Mouse (Mus musculus): Measurements from ENCODE around the gene Arhgef3. TPM values are rescaled to one million over a fixed set of nuclear protein-coding genes. Genes with fewer than 3 reads are reported as not detected.

Gene Arhgef3
- polyA plus RNA-seq (2014; fragmentation: Nextera tagmentation; extraction: Ambion mirVana), result 15.6 and 18.0 TPM in 2 replicates

- WGBS, result 1% methylated on average over 58 of the region's 58 CpGs
- Histone ChIP-seq H3K27me3 (replicated peaks; ENCODE audit: control insufficient read depth, insufficient read depth, low read length) (0 out of 2 replicates have a peak, but pooled peaks cover 11% of the 10 kb centered on the region), H3K9me3 (ENCODE audit: control insufficient read depth, low read length) (no peaks in the 10 kb centered on the region), H3K4me2 (ENCODE audit: low read length) (peak within 1 kb of the TSS; percentile 97), H3K9ac (ENCODE audit: low read length) (peak within 1 kb of the TSS; percentile 37), H3K4me3 (ENCODE audit: low read depth, low read length) (peak within 1 kb of the TSS; percentile 39), H3K4me1 (replicated peaks; ENCODE audit: control insufficient read depth, insufficient read depth, low read length) (peaks cover 6% of the 10 kb centered on the region; the same call in 1 of the 2 replicates), H3K27ac (ENCODE audit: low read depth) (no peak within 1 kb of the TSS), H3K36me3 (ENCODE audit: control insufficient read depth, insufficient read depth, low read length) (no peaks in the 10 kb centered on the region)
- ATAC-seq (replicated peaks; ENCODE audit: low FRiP score, low TSS enrichment, low read depth), result peak; percentile 83
- DNase-seq (ENCODE audit: low spot score), result peak; percentile 78
Measured at GRCm38 (mm10) chr14:27114362-27115274, at the start of gene Arhgef3. Gene Arhgef3 (plus strand): TSS chr14:27114899.

GRCm38 (mm10) chr14:27066171-27066929 is 48.3 kb upstream of the Arhgef3 start:
- Histone ChIP-seq H3K27ac (ENCODE audit: low read depth) (peak overlapping the region; percentile 82), H3K4me1 (replicated peaks; ENCODE audit: control insufficient read depth, insufficient read depth, low read length) (peaks cover 47% of the 10 kb centered on the region), H3K36me3 (ENCODE audit: control insufficient read depth, insufficient read depth, low read length) (no peaks in the 10 kb centered on the region), H3K9ac (ENCODE audit: low read length) (peak overlapping the region; percentile 22), H3K9me3 (ENCODE audit: control insufficient read depth, low read length) (no peaks in the 10 kb centered on the region), H3K27me3 (replicated peaks; ENCODE audit: control insufficient read depth, insufficient read depth, low read length) (no peaks in the 10 kb centered on the region), H3K4me2 (ENCODE audit: low read length) (0 out of 2 replicates have a peak overlapping the region, but pooled peaks have one; percentile 3), H3K4me3 (ENCODE audit: low read depth, low read length) (no peak overlapping the region)
- DNase-seq (ENCODE audit: low spot score) (no peak), ATAC-seq (replicated peaks; ENCODE audit: low FRiP score, low TSS enrichment, low read depth) (peak; percentile 56; the same call in 1 of the 2 replicates)
- WGBS, result 24% methylated on average over 9 of the region's 9 CpGs

- Histone ChIP-seq H3K4me2 (ENCODE audit: low read length) (0 out of 2 replicates have a peak overlapping the region, but pooled peaks have one; percentile 3), H3K9ac (ENCODE audit: low read length) (no peak overlapping the region), H3K36me3 (ENCODE audit: control insufficient read depth, insufficient read depth, low read length) (no peaks in the 10 kb centered on the region), H3K27ac (ENCODE audit: low read depth) (peak overlapping the region; percentile 69; the same call in 1 of the 2 replicates), H3K27me3 (replicated peaks; ENCODE audit: control insufficient read depth, insufficient read depth, low read length) (no peaks in the 10 kb centered on the region), H3K4me1 (replicated peaks; ENCODE audit: control insufficient read depth, insufficient read depth, low read length) (peaks cover 56% of the 10 kb centered on the region), H3K9me3 (ENCODE audit: control insufficient read depth, low read length) (no peaks in the 10 kb centered on the region), H3K4me3 (ENCODE audit: low read depth, low read length) (no peak overlapping the region)
- no peak; the same call in 1 of the 2 replicates for ATAC-seq (replicated peaks; ENCODE audit: low FRiP score, low TSS enrichment, low read depth)
- no peak for DNase-seq (ENCODE audit: low spot score)
- 27% methylated on average over 6 of the region's 6 CpGs for WGBS
Measured at GRCm38 (mm10) chr14:27067866-27068271, 46.8 kb upstream of the Arhgef3 start.

GRCm38 (mm10) chr14:27069434-27070097 is 45.1 kb upstream of the Arhgef3 start:
- Histone ChIP-seq H3K4me2 (ENCODE audit: low read length) (no peak overlapping the region), H3K27ac (ENCODE audit: low read depth) (0 out of 2 replicates have a peak overlapping the region, but pooled peaks have one; percentile 0), H3K4me3 (ENCODE audit: low read depth, low read length) (no peak overlapping the region), H3K9me3 (ENCODE audit: control insufficient read depth, low read length) (no peaks in the 10 kb centered on the region), H3K9ac (ENCODE audit: low read length) (no peak overlapping the region), H3K27me3 (replicated peaks; ENCODE audit: control insufficient read depth, insufficient read depth, low read length) (no peaks in the 10 kb centered on the region), H3K4me1 (replicated peaks; ENCODE audit: control insufficient read depth, insufficient read depth, low read length) (peaks cover 61% of the 10 kb centered on the region), H3K36me3 (ENCODE audit: control insufficient read depth, insufficient read depth, low read length) (no peaks in the 10 kb centered on the region)
- WGBS, result 40% methylated on average over 8 of the region's 8 CpGs
- DNase-seq (ENCODE audit: low spot score) (no peak), ATAC-seq (replicated peaks; ENCODE audit: low FRiP score, low TSS enrichment, low read depth) (no peak)

GRCm38 (mm10) chr14:27070128-27070527 is 44.6 kb upstream of the Arhgef3 start:
- Histone ChIP-seq H3K9ac (ENCODE audit: low read length) (no peak overlapping the region), H3K4me3 (ENCODE audit: low read depth, low read length) (no peak overlapping the region), H3K27ac (ENCODE audit: low read depth) (no peak overlapping the region), H3K36me3 (ENCODE audit: control insufficient read depth, insufficient read depth, low read length) (no peaks in the 10 kb centered on the region), H3K4me1 (replicated peaks; ENCODE audit: control insufficient read depth, insufficient read depth, low read length) (peaks cover 67% of the 10 kb centered on the region), H3K4me2 (ENCODE audit: low read length) (no peak overlapping the region), H3K27me3 (replicated peaks; ENCODE audit: control insufficient read depth, insufficient read depth, low read length) (no peaks in the 10 kb centered on the region), H3K9me3 (ENCODE audit: control insufficient read depth, low read length) (no peaks in the 10 kb centered on the region)
- ATAC-seq (replicated peaks; ENCODE audit: low FRiP score, low TSS enrichment, low read depth) (no peak), DNase-seq (ENCODE audit: low spot score) (no peak)
- 46% methylated on average over 3 of the region's 3 CpGs for WGBS

- Histone ChIP-seq H3K27me3 (replicated peaks; ENCODE audit: control insufficient read depth, insufficient read depth, low read length) (no peaks in the 10 kb centered on the region), H3K9ac (ENCODE audit: low read length) (no peak overlapping the region), H3K4me1 (replicated peaks; ENCODE audit: control insufficient read depth, insufficient read depth, low read length) (peaks cover 69% of the 10 kb centered on the region), H3K9me3 (ENCODE audit: control insufficient read depth, low read length) (no peaks in the 10 kb centered on the region), H3K4me2 (ENCODE audit: low read length) (no peak overlapping the region), H3K27ac (ENCODE audit: low read depth) (no peak overlapping the region), H3K4me3 (ENCODE audit: low read depth, low read length) (no peak overlapping the region), H3K36me3 (ENCODE audit: control insufficient read depth, insufficient read depth, low read length) (no peaks in the 10 kb centered on the region)
- DNase-seq (ENCODE audit: low spot score), result no peak
- 32% methylated on average over 9 of the region's 9 CpGs for WGBS
- ATAC-seq (replicated peaks; ENCODE audit: low FRiP score, low TSS enrichment, low read depth), result no peak
Measured at GRCm38 (mm10) chr14:27070758-27071157, 43.9 kb upstream of the Arhgef3 start.

GRCm38 (mm10) chr14:27071985-27072384 is 42.7 kb upstream of the Arhgef3 start:
- no peaks in the 10 kb centered on the region for H3K27me3 ChIP-seq (replicated peaks; ENCODE audit: control insufficient read depth, insufficient read depth, low read length)
- 0 out of 2 replicates have a peak overlapping the region, but pooled peaks have one; percentile 25 for H3K27ac ChIP-seq (ENCODE audit: low read depth)
- 11% methylated on average over 3 of the region's 3 CpGs for WGBS
- H3K4me1 ChIP-seq (replicated peaks; ENCODE audit: control insufficient read depth, insufficient read depth, low read length), result peaks cover 70% of the 10 kb centered on the region
- no peaks in the 10 kb centered on the region for H3K36me3 ChIP-seq (ENCODE audit: control insufficient read depth, insufficient read depth, low read length)
- peak; percentile 78 for DNase-seq (ENCODE audit: low spot score)
- peak; percentile 72 for ATAC-seq (replicated peaks; ENCODE audit: low FRiP score, low TSS enrichment, low read depth)
- no peak overlapping the region for H3K4me2 ChIP-seq (ENCODE audit: low read length)
- H3K4me3 ChIP-seq (ENCODE audit: low read depth, low read length), result no peak overlapping the region
- no peaks in the 10 kb centered on the region for H3K9me3 ChIP-seq (ENCODE audit: control insufficient read depth, low read length)
- no peak overlapping the region for H3K9ac ChIP-seq (ENCODE audit: low read length)

- Histone ChIP-seq H3K36me3 (ENCODE audit: control insufficient read depth, insufficient read depth, low read length) (peaks cover 3% of the 10 kb centered on the region; the same call in 1 of the 2 replicates), H3K27ac (ENCODE audit: low read depth) (peak overlapping the region; percentile 22), H3K9me3 (ENCODE audit: control insufficient read depth, low read length) (no peaks in the 10 kb centered on the region), H3K4me1 (replicated peaks; ENCODE audit: control insufficient read depth, insufficient read depth, low read length) (peaks cover 61% of the 10 kb centered on the region), H3K4me3 (ENCODE audit: low read depth, low read length) (no peak overlapping the region), H3K9ac (ENCODE audit: low read length) (no peak overlapping the region), H3K27me3 (replicated peaks; ENCODE audit: control insufficient read depth, insufficient read depth, low read length) (no peaks in the 10 kb centered on the region), H3K4me2 (ENCODE audit: low read length) (peak overlapping the region; percentile 25; the same call in 1 of the 2 replicates)
- DNase-seq (ENCODE audit: low spot score), result no peak
- WGBS, result 29% methylated on average over 6 of the region's 6 CpGs
- no peak for ATAC-seq (replicated peaks; ENCODE audit: low FRiP score, low TSS enrichment, low read depth)
Measured at GRCm38 (mm10) chr14:27075084-27075483, 39.6 kb upstream of the Arhgef3 start.

All from intestine, embryonic 14.5 days (tissue).